Mouse (Mus musculus): Measurements from ENCODE around the gene Nprl2. TPM values are rescaled to one million over a fixed set of nuclear protein-coding genes. Genes with fewer than 3 reads are reported as not detected.

The Nprl2 gene
- polyA plus RNA-seq, 1 experiment from 2014 or later: 82.2 TPM

- H3K36me3 ChIP-seq (ENCODE audit: control insufficient read depth, insufficient read depth, low read length): peaks cover 11% of the 10 kb centered on the region; the same call in 1 of the 2 replicates
- ATAC-seq: no peak
Observed at GRCm38 (mm10) chr9:107548820-107549219, 6.8 kb downstream of the Nprl2 start.

GRCm38 (mm10) chr9:107549297-107550074 is 7.5 kb downstream of the Nprl2 start:
- Histone ChIP-seq H3K4me3 (ENCODE audit: low read depth, low read length) (no peak overlapping the region), H3K9ac (ENCODE audit: low read depth, low read length) (no peak overlapping the region), H3K9me3 (replicated peaks; ENCODE audit: control insufficient read depth, low read length, poor library complexity, severe bottlenecking) (no peaks in the 10 kb centered on the region), H3K4me2 (ENCODE audit: low read length) (no peak overlapping the region), H3K27me3 (ENCODE audit: control insufficient read depth, insufficient read depth, low read depth, low read length) (peaks cover 33% of the 10 kb centered on the region), H3K36me3 (ENCODE audit: control insufficient read depth, insufficient read depth, low read length) (0 out of 2 replicates have a peak, but pooled peaks cover 6% of the 10 kb centered on the region), H3K4me1 (ENCODE audit: control insufficient read depth, insufficient read depth, low read length) (peaks cover 28% of the 10 kb centered on the region), H3K27ac (ENCODE audit: low read length) (no peak overlapping the region)
- ATAC-seq: no peak
- 89% methylated on average over 20 of the region's 20 CpGs for WGBS

More at GRCm38 (mm10) chr9:107548820-107549219, 6.8 kb downstream of the Nprl2 start:
- H3K9ac ChIP-seq (ENCODE audit: low read depth, low read length): no peak overlapping the region
- H3K27me3 ChIP-seq (ENCODE audit: control insufficient read depth, insufficient read depth, low read depth, low read length): peaks cover 33% of the 10 kb centered on the region
- no peak overlapping the region for H3K4me3 ChIP-seq (ENCODE audit: low read depth, low read length)
- no peak overlapping the region for H3K4me2 ChIP-seq (ENCODE audit: low read length)
- H3K27ac ChIP-seq (ENCODE audit: low read length): no peak overlapping the region
- WGBS: 91% methylated on average over 10 of the region's 10 CpGs
- peaks cover 27% of the 10 kb centered on the region for H3K4me1 ChIP-seq (ENCODE audit: control insufficient read depth, insufficient read depth, low read length)
- H3K9me3 ChIP-seq (replicated peaks; ENCODE audit: control insufficient read depth, low read length, poor library complexity, severe bottlenecking): no peaks in the 10 kb centered on the region

GRCm38 (mm10) chr9:107550491-107551116 is 8.6 kb downstream of the Nprl2 start:
- peaks cover 32% of the 10 kb centered on the region for H3K4me1 ChIP-seq (ENCODE audit: control insufficient read depth, insufficient read depth, low read length)

GRCm38 (mm10) chr9:107551117-107551889 is 9.3 kb downstream of the Nprl2 start, which contains the start of gene Rassf1:
Gene Rassf1, plus strand, starts transcription at chr9:107551555.
- peak within 1 kb of the TSS; percentile 32 for H3K4me3 ChIP-seq (ENCODE audit: low read depth, low read length)
- no peak for ATAC-seq
- H3K9me3 ChIP-seq (replicated peaks; ENCODE audit: control insufficient read depth, low read length, poor library complexity, severe bottlenecking): no peaks in the 10 kb centered on the region
- H3K4me2 ChIP-seq (ENCODE audit: low read length): peak within 1 kb of the TSS; percentile 62
- H3K27me3 ChIP-seq (ENCODE audit: control insufficient read depth, insufficient read depth, low read depth, low read length): peaks cover 33% of the 10 kb centered on the region
- H3K27ac ChIP-seq (ENCODE audit: low read length): no peak within 1 kb of the TSS
- no peaks in the 10 kb centered on the region for H3K36me3 ChIP-seq (ENCODE audit: control insufficient read depth, insufficient read depth, low read length)
- H3K9ac ChIP-seq (ENCODE audit: low read depth, low read length): peak within 1 kb of the TSS; percentile 51
- 2% methylated on average over 62 of the region's 63 CpGs for WGBS
- H3K4me1 ChIP-seq (ENCODE audit: control insufficient read depth, insufficient read depth, low read length): peaks cover 37% of the 10 kb centered on the region

More at GRCm38 (mm10) chr9:107550491-107551116, 8.6 kb downstream of the Nprl2 start:
- Histone ChIP-seq H3K9me3 (replicated peaks; ENCODE audit: control insufficient read depth, low read length, poor library complexity, severe bottlenecking) (no peaks in the 10 kb centered on the region), H3K9ac (ENCODE audit: low read depth, low read length) (no peak overlapping the region), H3K4me3 (ENCODE audit: low read depth, low read length) (no peak overlapping the region), H3K27me3 (ENCODE audit: control insufficient read depth, insufficient read depth, low read depth, low read length) (peaks cover 33% of the 10 kb centered on the region), H3K36me3 (ENCODE audit: control insufficient read depth, insufficient read depth, low read length) (no peaks in the 10 kb centered on the region), H3K27ac (ENCODE audit: low read length) (no peak overlapping the region), H3K4me2 (ENCODE audit: low read length) (peak overlapping the region; percentile 62)
- 23% methylated on average over 23 of the region's 23 CpGs for WGBS
- no peak for ATAC-seq

- Histone ChIP-seq H3K9me3 (replicated peaks; ENCODE audit: control insufficient read depth, low read length, poor library complexity, severe bottlenecking) (no peaks in the 10 kb centered on the region), H3K4me2 (ENCODE audit: low read length) (peak overlapping the region; percentile 62), H3K27me3 (ENCODE audit: control insufficient read depth, insufficient read depth, low read depth, low read length) (peaks cover 33% of the 10 kb centered on the region), H3K4me1 (ENCODE audit: control insufficient read depth, insufficient read depth, low read length) (peaks cover 38% of the 10 kb centered on the region), H3K27ac (ENCODE audit: low read length) (no peak overlapping the region), H3K36me3 (ENCODE audit: control insufficient read depth, insufficient read depth, low read length) (no peaks in the 10 kb centered on the region), H3K9ac (ENCODE audit: low read depth, low read length) (peak overlapping the region; percentile 51), H3K4me3 (ENCODE audit: low read depth, low read length) (peak overlapping the region; percentile 32)
- ATAC-seq: no peak
- WGBS: 10% methylated on average over 8 of the region's 8 CpGs
Observed at GRCm38 (mm10) chr9:107551890-107552355, 9.9 kb downstream of the Nprl2 start.

- no peak for ATAC-seq
- Histone ChIP-seq H3K4me2 (ENCODE audit: low read length) (peak overlapping the region; percentile 87), H3K27ac (ENCODE audit: low read length) (no peak overlapping the region), H3K4me3 (ENCODE audit: low read depth, low read length) (no peak overlapping the region), H3K27me3 (ENCODE audit: control insufficient read depth, insufficient read depth, low read depth, low read length) (peaks cover 33% of the 10 kb centered on the region), H3K36me3 (ENCODE audit: control insufficient read depth, insufficient read depth, low read length) (peaks cover 5% of the 10 kb centered on the region), H3K9ac (ENCODE audit: low read depth, low read length) (no peak overlapping the region), H3K4me1 (ENCODE audit: control insufficient read depth, insufficient read depth, low read length) (peaks cover 33% of the 10 kb centered on the region), H3K9me3 (replicated peaks; ENCODE audit: control insufficient read depth, low read length, poor library complexity, severe bottlenecking) (no peaks in the 10 kb centered on the region)
- WGBS: 82% methylated on average over 5 of the region's 5 CpGs
Observed at GRCm38 (mm10) chr9:107552690-107553393, 10.8 kb downstream of the Nprl2 start.

- no peaks in the 10 kb centered on the region for H3K9me3 ChIP-seq (replicated peaks; ENCODE audit: control insufficient read depth, low read length, poor library complexity, severe bottlenecking)
- H3K9ac ChIP-seq (ENCODE audit: low read depth, low read length): peak overlapping the region; percentile 88
- H3K27ac ChIP-seq (ENCODE audit: low read length): peak overlapping the region; percentile 84
- H3K36me3 ChIP-seq (ENCODE audit: control insufficient read depth, insufficient read depth, low read length): peaks cover 10% of the 10 kb centered on the region
- WGBS: 7% methylated on average over 37 of the region's 37 CpGs
- peaks cover 33% of the 10 kb centered on the region for H3K4me1 ChIP-seq (ENCODE audit: control insufficient read depth, insufficient read depth, low read length)
- ATAC-seq: peak; percentile 77
- peak overlapping the region; percentile 87 for H3K4me2 ChIP-seq (ENCODE audit: low read length)
- H3K4me3 ChIP-seq (ENCODE audit: low read depth, low read length): peak overlapping the region; percentile 80
- H3K27me3 ChIP-seq (ENCODE audit: control insufficient read depth, insufficient read depth, low read depth, low read length): peaks cover 33% of the 10 kb centered on the region
Observed at GRCm38 (mm10) chr9:107553541-107554318, 11.7 kb downstream of the Nprl2 start.

Data from midbrain, embryonic 16.5 days (tissue).